ENCODE assay signal across 12 mouse cellular contexts in the genomic region with DNA sequence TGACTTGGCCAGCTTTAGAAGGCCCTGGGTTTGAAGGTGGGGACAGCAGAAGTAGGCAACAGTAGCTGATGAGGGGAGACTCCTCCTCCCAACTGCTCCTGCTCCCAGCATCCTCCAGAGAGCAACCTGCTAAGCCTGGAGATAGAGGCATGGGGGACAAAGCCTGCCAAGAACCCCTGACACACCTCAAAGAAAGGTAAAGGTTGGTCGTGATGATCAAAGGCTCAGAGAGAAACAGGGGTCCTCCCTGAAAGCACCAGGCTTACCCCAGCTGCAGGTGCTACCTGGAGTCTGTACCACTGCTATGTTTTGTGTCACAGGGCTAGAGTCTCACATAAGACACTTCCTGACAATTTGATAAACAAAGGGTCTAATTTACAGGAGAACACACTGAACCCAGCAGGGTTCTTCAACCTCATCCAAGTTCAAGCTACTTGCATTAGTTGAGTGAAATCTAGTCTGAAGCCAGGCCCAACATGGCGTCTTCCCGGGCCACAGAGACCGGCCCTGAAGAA. TPM values are rescaled to one million over a fixed set of nuclear protein-coding genes. Genes with fewer than 3 reads are reported as not detected.
DNase-seq lines count a peak whose midpoint lies in the region; ATAC-seq lines count a peak whose summit lies in the region.
"Had no signal": no experiment of that assay in that cellular context is flagged by ENCODE, and none has a peak within 500 bp of the region (broad histone marks: within the 10 kb centered on the region; RNA-seq: fewer than 3 reads in every experiment).

No protein-coding gene starts in this region.

- H3K4me2 ChIP-seq in forebrain, embryonic 14.5 days (ENCODE audit: low read length) = no peak overlapping the region
- no peak overlapping the region for H3K4me2 ChIP-seq in neural tube, embryonic 13.5 days
- H3K4me2 ChIP-seq: forebrain, embryonic 12.5 days; heart, embryonic 13.5 days; hindbrain, embryonic 15.5 days had no signal

- no peak overlapping the region for H3K9ac ChIP-seq in forebrain, embryonic 14.5 days (ENCODE audit: low read length)
- H3K9ac ChIP-seq in neural tube, embryonic 13.5 days = no peak overlapping the region
- H3K9ac ChIP-seq: forebrain, embryonic 12.5 days; forebrain, postnatal 0 days; heart, embryonic 13.5 days; hindbrain, embryonic 15.5 days had no signal

- no peak for ATAC-seq in forebrain, embryonic 14.5 days
- ATAC-seq in neural tube, embryonic 13.5 days (ENCODE audit: low read depth) = no peak
- ATAC-seq: intestine, embryonic 16.5 days had no signal

- H3K27ac ChIP-seq in forebrain, embryonic 10.5 days = 0 out of 2 replicates have a peak overlapping the region, but pooled peaks have one; percentile 31
- no peak overlapping the region for H3K27ac ChIP-seq in forebrain, embryonic 14.5 days (ENCODE audit: low read depth, low read length)
- H3K27ac ChIP-seq in neural tube, embryonic 13.5 days (replicated peaks) = peak overlapping the region; percentile 71
- H3K27ac ChIP-seq: forebrain, embryonic 12.5 days; heart, embryonic 13.5 days; hindbrain, embryonic 15.5 days had no signal

- H3K27me3 ChIP-seq in forebrain, embryonic 10.5 days (ENCODE audit: poor library complexity, severe bottlenecking) = no peaks in the 10 kb centered on the region
- no peaks in the 10 kb centered on the region for H3K27me3 ChIP-seq in forebrain, embryonic 14.5 days (replicated peaks; ENCODE audit: control insufficient read depth, insufficient read depth, low read length)
- H3K27me3 ChIP-seq in neural tube, embryonic 13.5 days = no peaks in the 10 kb centered on the region
- H3K27me3 ChIP-seq: forebrain, embryonic 12.5 days; hindbrain, embryonic 15.5 days had no signal

- H3K9me3 ChIP-seq in forebrain, embryonic 10.5 days = no peaks in the 10 kb centered on the region
- no peaks in the 10 kb centered on the region for H3K9me3 ChIP-seq in forebrain, embryonic 14.5 days (replicated peaks; ENCODE audit: control insufficient read depth, low read length)
- no peaks in the 10 kb centered on the region for H3K9me3 ChIP-seq in neural tube, embryonic 13.5 days
- H3K9me3 ChIP-seq: forebrain, embryonic 12.5 days; heart, embryonic 13.5 days; hindbrain, embryonic 15.5 days had no signal

- no peak overlapping the region for H3K4me3 ChIP-seq in forebrain, embryonic 10.5 days
- no peak overlapping the region for H3K4me3 ChIP-seq in forebrain, embryonic 14.5 days (ENCODE audit: low read depth, low read length)
- H3K4me3 ChIP-seq in neural tube, embryonic 13.5 days = no peak overlapping the region
- H3K4me3 ChIP-seq: forebrain, embryonic 12.5 days; heart, embryonic 13.5 days; hindbrain, embryonic 15.5 days had no signal

- no peak for DNase-seq in forebrain, embryonic 10.5 days (ENCODE audit: extremely low spot score, low spot score)
- no peak for DNase-seq in forebrain, embryonic 14.5 days (ENCODE audit: low spot score)
- DNase-seq in neural tube, embryonic 10.5 days (ENCODE audit: extremely low spot score, low spot score) = no peak
- peak; percentile 83 for DNase-seq in ZHBTc4 (ENCODE audit: low read depth, low spot score)
- no peak for DNase-seq in cerebellum, adult 9-11 months
- DNase-seq in urinary bladder, postnatal 10 days (ENCODE audit: low spot score) = no peak

- peaks cover 25% of the 10 kb centered on the region for H3K4me1 ChIP-seq in forebrain, embryonic 10.5 days
- H3K4me1 ChIP-seq in forebrain, embryonic 14.5 days (ENCODE audit: control insufficient read depth, insufficient read depth, low read length) = 0 out of 2 replicates have a peak, but pooled peaks cover 3% of the 10 kb centered on the region
- peaks cover 31% of the 10 kb centered on the region for H3K4me1 ChIP-seq in neural tube, embryonic 13.5 days (replicated peaks)

- 90% methylated on average over 4 of the region's 4 CpGs for WGBS in forebrain, embryonic 10.5 days
- WGBS in forebrain, embryonic 14.5 days = 79% methylated on average over 4 of the region's 4 CpGs
- 88% methylated on average over 4 of the region's 4 CpGs for WGBS in neural tube, embryonic 13.5 days

- no peaks in the 10 kb centered on the region for H3K36me3 ChIP-seq in forebrain, embryonic 10.5 days (replicated peaks)
- H3K36me3 ChIP-seq in forebrain, embryonic 14.5 days (ENCODE audit: control insufficient read depth, insufficient read depth, low read length) = no peaks in the 10 kb centered on the region
- H3K36me3 ChIP-seq in neural tube, embryonic 13.5 days = no peaks in the 10 kb centered on the region
- H3K36me3 ChIP-seq: forebrain, embryonic 12.5 days; heart, embryonic 13.5 days; hindbrain, embryonic 15.5 days had no signal

RNA-seq across cellular contexts. Expression of a gene that starts 2.5 kb away (rescaled TPM):
- 0.60 TPM in 1 of 2 replicates, not detected in the other for polyA plus RNA-seq in forebrain, embryonic 10.5 days (2016; fragmentation: Nextera tagmentation; extraction: Ambion mirVana)
- 0.71 and 1.2 TPM in 2 replicates for polyA plus RNA-seq in forebrain, embryonic 14.5 days (2014; fragmentation: Nextera tagmentation; extraction: Ambion mirVana)
- polyA plus RNA-seq in neural tube, embryonic 13.5 days (2015; fragmentation: Nextera tagmentation; extraction: Ambion mirVana) = 0.08 TPM in 1 of 2 replicates, not detected in the other
- polyA plus RNA-seq: heart, embryonic 13.5 days; intestine, embryonic 16.5 days had no signal

RNA-seq across cellular contexts. Expression of a gene that starts 21.7 kb away (rescaled TPM):
- polyA plus RNA-seq in forebrain, embryonic 10.5 days (2016; fragmentation: Nextera tagmentation; extraction: Ambion mirVana) = 8.8 and 9.2 TPM in 2 replicates
- 5.0 and 8.0 TPM in 2 replicates for polyA plus RNA-seq in forebrain, embryonic 14.5 days (2014; fragmentation: Nextera tagmentation; extraction: Ambion mirVana)
- polyA plus RNA-seq in neural tube, embryonic 13.5 days (2015; fragmentation: Nextera tagmentation; extraction: Ambion mirVana) = 5.1 and 7.1 TPM in 2 replicates

RNA-seq across cellular contexts. Expression of a gene that starts 49.1 kb away (rescaled TPM):
- 64.6 and 69.8 TPM in 2 replicates for polyA plus RNA-seq in forebrain, embryonic 10.5 days (2016; fragmentation: Nextera tagmentation; extraction: Ambion mirVana)
- 53.1 and 61.9 TPM in 2 replicates for polyA plus RNA-seq in forebrain, embryonic 14.5 days (2014; fragmentation: Nextera tagmentation; extraction: Ambion mirVana)
- 71.4 and 78.4 TPM in 2 replicates for polyA plus RNA-seq in neural tube, embryonic 13.5 days (2015; fragmentation: Nextera tagmentation; extraction: Ambion mirVana)
